Mouse (Mus musculus) hindbrain, embryonic 13.5 days (tissue): ENCODE results near the gene Dpm2. TPM values are rescaled to one million over a fixed set of nuclear protein-coding genes. Genes with fewer than 3 reads are reported as not detected.

Experiments used
- ATAC-seq: fragments of 200-750 bp; cut with Nextera tagmentation; 2 replicates; pipeline ENCODE4 v1.8.0; 2017; ENCODE audit warnings: moderate TSS enrichment; ENCODE audit not compliant: low FRiP score
- H3K27ac ChIP-seq: fragments of 300-500 bp; sonication (generic); 2 replicates; pipeline ENCODE4 v1.5.1; 2015; ENCODE audit warnings: inconsistent platforms, mild to moderate bottlenecking, moderate library complexity
- H3K27me3 ChIP-seq: fragments of 300-500 bp; sonication (generic); 2 replicates; pipeline ENCODE4 v1.6.1; 2015; ENCODE audit warnings: mild to moderate bottlenecking, inconsistent platforms
- H3K36me3 ChIP-seq: fragments of 300-500 bp; sonication (generic); 2 replicates; pipeline ENCODE4 v1.6.1; 2015; ENCODE audit warnings: mild to moderate bottlenecking, inconsistent platforms
- H3K4me1 ChIP-seq: fragments of 300-500 bp; sonication (generic); replicated peaks from 2 replicates; pipeline ENCODE4 v1.6.1; 2015; ENCODE audit warnings: inconsistent platforms
- H3K4me2 ChIP-seq: fragments of 300-500 bp; sonication (generic); 2 replicates; pipeline ENCODE4 v1.6.1; 2015; ENCODE audit warnings: inconsistent platforms, mild to moderate bottlenecking, moderate library complexity
- H3K4me3 ChIP-seq: fragments of 300-500 bp; sonication (generic); 2 replicates; pipeline ENCODE4 v1.5.1; 2015; ENCODE audit warnings: mild to moderate bottlenecking, inconsistent platforms
- H3K9ac ChIP-seq: fragments of 300-500 bp; sonication (generic); 2 replicates; pipeline ENCODE4 v1.6.1; 2015; ENCODE audit warnings: mild to moderate bottlenecking, inconsistent platforms
- H3K9me3 ChIP-seq: fragments of 300-500 bp; sonication (generic); 2 replicates; pipeline ENCODE4 v1.6.1; 2016; ENCODE audit warnings: inconsistent platforms
- WGBS: fragments of 180-500 bp; shearing (Covaris S2); methylation state at CpG from one replicate; pipeline ENCODE4 v1.1.7; 2015; 5-methylcytosine and 5-hydroxymethylcytosine counted together
- polyA plus RNA-seq: library from polyadenylated mRNA; unstranded; fragments of >200 nt; fragmentation: Nextera tagmentation; extraction: Ambion mirVana; gene quantifications from 2 replicates; pipeline ENCODE4 v1.2.1, GENCODE M21; 2015

Dpm2 gene
- polyA plus RNA-seq, 1 experiment from 2014 or later, result 145 TPM

DNA sequence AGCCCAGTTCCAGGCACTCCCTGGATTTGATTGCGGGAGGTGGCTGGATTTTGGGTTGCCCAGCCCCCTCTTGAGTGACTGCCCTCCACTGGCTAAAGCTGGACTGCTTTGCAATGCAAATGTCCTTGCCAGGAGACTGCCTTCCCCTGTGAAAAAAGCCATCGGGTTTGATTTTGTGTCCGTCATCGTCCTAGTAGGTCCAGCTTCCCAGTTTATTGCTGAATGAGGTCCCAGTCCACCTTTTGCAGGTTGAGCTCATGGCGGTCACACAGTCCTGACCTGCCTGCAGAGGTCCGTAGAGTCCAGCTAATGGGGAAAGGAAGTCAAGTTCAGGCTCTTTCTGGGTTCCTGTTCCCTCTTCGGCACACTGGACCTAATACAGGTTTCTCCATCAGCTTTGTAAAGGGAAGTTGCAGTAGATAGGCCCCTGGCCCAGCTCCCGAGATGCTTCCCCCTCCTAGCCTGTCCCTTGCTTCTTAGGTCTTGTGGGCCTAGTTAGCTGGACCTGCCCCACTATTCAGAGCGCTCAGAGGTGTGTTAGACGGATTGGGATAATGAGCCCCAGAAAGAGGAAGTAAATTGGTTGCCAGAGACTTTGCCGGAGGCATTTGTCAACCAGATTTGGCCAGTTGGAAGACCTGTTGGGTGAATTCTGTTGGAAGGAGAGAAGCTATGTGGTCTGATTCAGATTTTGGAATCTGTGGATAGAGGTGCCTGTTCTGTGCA lies 33.9 kb upstream of the Dpm2 start:
- WGBS, result 5% methylated on average over 11 of the region's 11 CpGs

GRCm38 (mm10) chr2:32537360-32537905 lies 33.2 kb upstream of the Dpm2 start:
- peak overlapping the region; percentile 94 for H3K4me3 ChIP-seq
- peaks cover 79% of the 10 kb centered on the region for H3K4me1 ChIP-seq
- H3K4me2 ChIP-seq, result peak overlapping the region; percentile 81
- 13% methylated on average over 9 of the region's 9 CpGs for WGBS
- H3K9ac ChIP-seq, result peak overlapping the region; percentile 96
- H3K27me3 ChIP-seq, result no peaks in the 10 kb centered on the region
- H3K36me3 ChIP-seq, result no peaks in the 10 kb centered on the region
- ATAC-seq, result no peak
- peak overlapping the region; percentile 97 for H3K27ac ChIP-seq
- no peaks in the 10 kb centered on the region for H3K9me3 ChIP-seq

More for the DNA sequence above, 33.9 kb upstream of the Dpm2 start:
- ATAC-seq, result no peak
- H3K9me3 ChIP-seq, result no peaks in the 10 kb centered on the region
- peak overlapping the region; percentile 81 for H3K4me2 ChIP-seq
- no peaks in the 10 kb centered on the region for H3K27me3 ChIP-seq
- H3K4me3 ChIP-seq, result peak overlapping the region; percentile 94
- H3K36me3 ChIP-seq, result no peaks in the 10 kb centered on the region
- peak overlapping the region; percentile 96 for H3K9ac ChIP-seq
- H3K27ac ChIP-seq, result peak overlapping the region; percentile 97
- peaks cover 74% of the 10 kb centered on the region for H3K4me1 ChIP-seq

GRCm38 (mm10) chr2:32537941-32538340 lies 32.7 kb upstream of the Dpm2 start:
- Histone ChIP-seq H3K36me3 (no peaks in the 10 kb centered on the region), H3K4me2 (peak overlapping the region; percentile 81), H3K9ac (peak overlapping the region; percentile 96), H3K9me3 (no peaks in the 10 kb centered on the region), H3K27ac (no peak overlapping the region), H3K4me1 (peaks cover 84% of the 10 kb centered on the region), H3K27me3 (no peaks in the 10 kb centered on the region), H3K4me3 (peak overlapping the region; percentile 94)
- WGBS, result 76% methylated on average over 5 of the region's 5 CpGs
- no peak for ATAC-seq

DNA sequence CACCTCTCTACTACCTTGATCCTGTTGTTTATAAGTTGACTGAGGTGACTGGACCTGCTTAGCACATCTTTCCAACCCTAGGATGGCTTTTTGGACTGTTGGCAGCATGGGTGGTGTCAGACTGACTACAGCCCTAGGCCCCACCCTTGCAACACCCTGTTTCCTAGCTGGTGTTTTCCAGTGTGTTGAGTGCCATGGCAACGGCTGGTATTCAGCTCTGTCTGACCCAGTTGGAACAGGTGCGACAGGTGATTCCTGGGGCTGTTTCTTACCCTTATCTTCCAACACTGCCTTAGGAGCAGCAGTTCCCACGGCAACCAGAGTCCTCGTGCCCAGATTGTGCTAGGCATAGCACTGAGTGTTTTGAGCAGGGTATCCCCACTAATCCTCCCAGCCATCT lies 32.2 kb upstream of the Dpm2 start:
- 69% methylated on average over 4 of the region's 4 CpGs for WGBS
- Histone ChIP-seq H3K4me3 (peak overlapping the region; percentile 94), H3K9ac (peak overlapping the region; percentile 96; the same call in 1 of the 2 replicates), H3K27me3 (no peaks in the 10 kb centered on the region), H3K4me1 (peaks cover 87% of the 10 kb centered on the region), H3K27ac (no peak overlapping the region), H3K9me3 (no peaks in the 10 kb centered on the region), H3K36me3 (no peaks in the 10 kb centered on the region), H3K4me2 (peak overlapping the region; percentile 81)
- ATAC-seq, result no peak

GRCm38 (mm10) chr2:32539452-32539981 lies 31.1 kb upstream of the Dpm2 start:
- 81% methylated on average over 14 of the region's 14 CpGs for WGBS
- no peaks in the 10 kb centered on the region for H3K27me3 ChIP-seq
- peak overlapping the region; percentile 81; the same call in 1 of the 2 replicates for H3K4me2 ChIP-seq
- H3K36me3 ChIP-seq, result no peaks in the 10 kb centered on the region
- H3K9me3 ChIP-seq, result no peaks in the 10 kb centered on the region
- no peak for ATAC-seq
- 0 out of 2 replicates have a peak overlapping the region, but pooled peaks have one; percentile 96 for H3K9ac ChIP-seq
- H3K4me3 ChIP-seq, result no peak overlapping the region
- peaks cover 77% of the 10 kb centered on the region for H3K4me1 ChIP-seq
- H3K27ac ChIP-seq, result no peak overlapping the region

DNA sequence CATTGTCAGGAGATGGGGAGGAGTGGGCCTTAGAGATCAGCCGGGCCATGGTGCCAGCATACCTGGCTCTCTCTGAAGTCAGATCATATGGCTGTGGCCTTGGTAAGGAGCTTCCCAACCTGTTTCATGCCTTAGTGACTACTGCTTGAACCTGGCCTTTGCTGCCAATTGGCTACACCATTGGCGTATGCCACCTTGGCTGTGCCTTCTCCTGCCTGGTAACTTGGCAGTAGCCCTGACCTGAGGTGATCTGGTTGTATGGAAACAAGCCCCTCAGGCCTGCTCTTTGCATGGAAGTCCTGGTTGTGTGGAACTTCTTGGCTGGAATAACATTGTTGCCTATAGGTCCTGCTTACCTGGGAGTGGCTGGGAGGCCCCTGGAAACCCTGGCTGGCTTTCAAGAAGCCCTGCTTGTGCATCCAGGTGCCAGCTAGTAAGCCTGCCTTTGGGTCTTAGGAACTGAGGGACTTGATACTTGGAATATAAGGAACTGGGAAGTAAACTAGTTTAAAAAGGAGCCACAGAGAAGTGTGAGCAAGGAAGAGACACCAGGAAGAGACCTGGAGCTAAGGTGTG lies 29.2 kb upstream of the Dpm2 start:
- H3K27ac ChIP-seq, result no peak overlapping the region

DNA sequence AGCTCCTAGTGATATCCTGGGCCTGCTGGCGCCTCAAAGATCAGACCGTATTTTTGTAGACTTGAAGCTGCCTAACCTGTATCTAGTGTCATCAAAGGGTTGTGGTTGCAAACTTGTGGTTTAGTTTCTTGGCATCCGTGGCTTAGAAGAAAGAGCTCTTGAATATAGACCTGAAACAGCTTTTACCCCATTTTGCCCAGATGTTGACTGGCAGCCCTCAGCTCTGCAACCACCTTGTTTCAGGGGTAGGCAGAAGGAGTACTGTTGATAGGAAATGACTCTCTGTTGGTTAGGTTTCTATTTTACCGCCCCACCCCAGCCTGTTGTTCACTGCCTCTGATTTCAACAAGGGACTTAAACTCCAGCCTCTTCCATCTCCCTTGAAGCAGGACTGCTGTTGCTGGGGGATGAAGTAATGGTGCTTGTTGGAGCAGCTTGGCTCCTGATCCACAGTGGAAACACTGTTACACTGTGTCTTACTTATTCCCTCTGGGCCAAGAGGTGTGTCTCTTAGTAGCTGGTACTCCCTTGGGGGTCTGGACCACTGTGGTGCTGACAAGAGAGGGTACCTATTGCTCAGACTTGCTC lies 28.6 kb upstream of the Dpm2 start:
- Histone ChIP-seq H3K4me2 (no peak overlapping the region), H3K4me1 (peaks cover 62% of the 10 kb centered on the region)
- 95% methylated on average over 4 of the region's 4 CpGs for WGBS

More for the DNA sequence above, 29.2 kb upstream of the Dpm2 start:
- no peaks in the 10 kb centered on the region for H3K27me3 ChIP-seq
- peaks cover 68% of the 10 kb centered on the region for H3K4me1 ChIP-seq
- ATAC-seq, result no peak
- H3K4me3 ChIP-seq, result no peak overlapping the region
- H3K4me2 ChIP-seq, result no peak overlapping the region
- no peaks in the 10 kb centered on the region for H3K36me3 ChIP-seq
- no peaks in the 10 kb centered on the region for H3K9me3 ChIP-seq
- no peak overlapping the region for H3K9ac ChIP-seq
- WGBS, result 96% methylated on average over 2 of the region's 2 CpGs

GRCm38 (mm10) chr2:32543031-32543449 lies 27.6 kb upstream of the Dpm2 start:
- Histone ChIP-seq H3K9me3 (no peaks in the 10 kb centered on the region), H3K27ac (no peak overlapping the region), H3K9ac (no peak overlapping the region), H3K27me3 (no peaks in the 10 kb centered on the region), H3K4me3 (no peak overlapping the region), H3K4me1 (peaks cover 56% of the 10 kb centered on the region), H3K4me2 (no peak overlapping the region), H3K36me3 (no peaks in the 10 kb centered on the region)
- 83% methylated on average over 3 of the region's 3 CpGs for WGBS
- no peak for ATAC-seq

More for the DNA sequence above, 28.6 kb upstream of the Dpm2 start:
- ATAC-seq, result no peak
- Histone ChIP-seq H3K27me3 (no peaks in the 10 kb centered on the region), H3K9me3 (no peaks in the 10 kb centered on the region), H3K36me3 (no peaks in the 10 kb centered on the region), H3K4me3 (no peak overlapping the region), H3K9ac (no peak overlapping the region), H3K27ac (no peak overlapping the region)

DNA sequence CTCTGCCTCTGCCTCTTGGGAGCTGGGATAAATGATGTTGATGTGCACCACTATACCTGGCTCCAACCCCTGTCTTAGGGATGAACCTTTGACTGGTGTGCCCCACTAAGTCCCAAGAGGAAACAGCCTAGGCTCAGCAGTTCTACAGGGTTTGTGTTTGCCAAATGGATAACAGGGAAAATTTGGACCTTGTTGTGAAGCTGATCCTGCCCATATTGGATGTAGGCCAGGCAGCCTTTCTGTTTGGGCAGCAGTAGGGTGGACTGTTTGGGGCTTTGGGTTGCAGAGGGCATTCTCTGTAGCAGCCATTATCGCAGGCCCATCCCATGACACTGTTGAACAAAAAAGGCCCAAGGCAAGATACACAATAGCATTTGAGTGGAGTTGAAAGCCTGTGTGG lies 23.7 kb upstream of the Dpm2 start:
- Histone ChIP-seq H3K4me3 (no peak overlapping the region), H3K4me1 (peaks cover 32% of the 10 kb centered on the region), H3K27me3 (no peaks in the 10 kb centered on the region), H3K9me3 (no peaks in the 10 kb centered on the region), H3K9ac (no peak overlapping the region), H3K27ac (0 out of 2 replicates have a peak overlapping the region, but pooled peaks have one; percentile 14), H3K36me3 (peaks cover 6% of the 10 kb centered on the region; the same call in 1 of the 2 replicates), H3K4me2 (no peak overlapping the region)
- 77% methylated on average over 1 of the region's 1 CpGs for WGBS
- ATAC-seq, result no peak

DNA sequence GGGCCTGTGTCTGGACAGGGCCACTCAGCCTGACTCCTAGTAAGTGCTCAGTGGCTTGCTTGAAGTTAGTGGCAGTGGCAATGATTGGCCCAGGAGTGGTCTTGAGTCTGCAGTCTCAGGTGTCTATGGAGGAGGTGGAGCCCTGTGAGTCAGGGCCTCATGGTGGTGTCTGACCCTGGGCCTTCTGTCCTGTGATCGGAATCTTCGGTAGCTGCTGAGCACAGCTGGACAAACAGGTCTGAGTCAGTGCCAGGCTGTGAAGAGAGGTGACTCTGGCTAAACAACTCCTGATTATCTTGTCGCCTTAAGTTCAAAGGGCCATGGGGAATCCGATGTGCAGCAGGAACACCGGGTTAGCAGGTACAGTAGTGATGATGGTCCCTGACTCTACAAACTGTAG lies 23.3 kb upstream of the Dpm2 start:
- 86% methylated on average over 5 of the region's 5 CpGs for WGBS
- H3K27ac ChIP-seq, result 0 out of 2 replicates have a peak overlapping the region, but pooled peaks have one; percentile 14
- no peak overlapping the region for H3K4me2 ChIP-seq
- peaks cover 6% of the 10 kb centered on the region; the same call in 1 of the 2 replicates for H3K36me3 ChIP-seq
- H3K27me3 ChIP-seq, result no peaks in the 10 kb centered on the region
- H3K9ac ChIP-seq, result no peak overlapping the region
- H3K4me3 ChIP-seq, result no peak overlapping the region
- no peaks in the 10 kb centered on the region for H3K9me3 ChIP-seq
- no peak for ATAC-seq
- H3K4me1 ChIP-seq, result peaks cover 28% of the 10 kb centered on the region

DNA sequence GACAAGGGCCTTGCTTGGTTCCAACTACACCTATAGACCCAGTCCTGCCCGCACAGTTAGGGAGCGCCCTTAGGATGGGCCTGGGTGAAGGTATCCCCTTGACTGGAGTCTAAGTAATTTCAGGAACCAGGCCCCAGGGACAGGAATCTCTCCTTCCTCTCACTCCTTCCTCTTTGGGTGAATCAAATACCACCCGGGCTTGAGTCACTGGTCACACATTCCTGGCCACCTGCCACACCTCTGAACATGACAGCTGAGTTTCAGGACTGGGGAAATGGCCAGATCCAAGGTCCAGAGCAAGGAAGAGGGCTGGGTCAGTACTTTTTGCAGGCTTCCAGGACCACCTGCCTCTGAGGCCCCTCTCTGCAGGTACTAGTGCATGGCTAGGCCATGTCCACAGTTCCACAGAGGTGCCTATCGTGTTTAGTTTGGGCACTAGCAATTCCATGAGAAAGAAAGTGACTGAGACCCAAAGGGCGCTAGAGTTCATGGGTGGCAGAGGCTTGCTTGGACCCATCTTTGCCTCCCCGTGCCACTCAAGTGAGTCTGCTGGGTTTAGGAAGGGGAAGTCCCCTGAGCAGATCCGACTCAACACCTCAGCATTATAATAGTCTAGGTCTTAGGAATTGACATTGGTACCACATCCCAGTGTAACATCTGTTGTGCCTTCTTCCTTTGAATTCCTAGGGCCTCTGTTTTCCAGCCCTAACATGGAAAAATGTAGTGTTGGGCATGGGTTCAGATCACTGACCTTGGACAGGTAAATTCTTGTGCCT lies 22.5 kb upstream of the Dpm2 start:
- Histone ChIP-seq H3K4me3 (no peak overlapping the region), H3K36me3 (peaks cover 6% of the 10 kb centered on the region; the same call in 1 of the 2 replicates), H3K27ac (no peak overlapping the region), H3K27me3 (no peaks in the 10 kb centered on the region), H3K9ac (no peak overlapping the region), H3K4me1 (peaks cover 20% of the 10 kb centered on the region), H3K9me3 (no peaks in the 10 kb centered on the region), H3K4me2 (no peak overlapping the region)
- no peak for ATAC-seq
- WGBS, result 91% methylated on average over 7 of the region's 7 CpGs
